Mouse (Mus musculus): Measurements from ENCODE around the gene Crisp3. TPM values are rescaled to one million over a fixed set of nuclear protein-coding genes. Genes with fewer than 3 reads are reported as not detected.
"Not testable (repeated sequence)": the region's sequence is repeated elsewhere in the genome, so short reads cannot be mapped to it uniquely, and the experiment has no call there.

Gene Crisp3
- polyA plus RNA-seq (2012; rRNA removed), result 0.16 TPM in 1 of 2 replicates, not detected in the other

- no peak for DNase-seq (ENCODE audit: low read depth)
Observed at GRCm38 (mm10) chr17:40242135-40242534, at the start of gene Crisp3. Gene Crisp3 (minus strand): TSS chr17:40242288.

- no peak for DNase-seq (ENCODE audit: low read depth)
Observed at GRCm38 (mm10) chr17:40285435-40285834, 43.3 kb upstream of the Crisp3 start.

- DNase-seq (ENCODE audit: low read depth), result no peak
Observed at GRCm38 (mm10) chr17:40275519-40275918, 33.4 kb upstream of the Crisp3 start.

- no peak for DNase-seq (ENCODE audit: low read depth)
Observed at GRCm38 (mm10) chr17:40274906-40275470, 32.9 kb upstream of the Crisp3 start.

- no peak for DNase-seq (ENCODE audit: low read depth)
Observed at GRCm38 (mm10) chr17:40252487-40252886, 10.4 kb upstream of the Crisp3 start.

- no peak for DNase-seq (ENCODE audit: low read depth)
Observed at GRCm38 (mm10) chr17:40208540-40208939, 33.5 kb downstream of the Crisp3 start, which contains the start of gene Pgk2. Gene Pgk2 (minus strand): TSS chr17:40208640.

- not testable (repeated sequence) for DNase-seq (ENCODE audit: low read depth)
Observed at GRCm38 (mm10) chr17:40201803-40202202, 40.3 kb downstream of the Crisp3 start.

GRCm38 (mm10) chr17:40190192-40190591 is 51.9 kb downstream of the Crisp3 start:
- not testable (repeated sequence) for DNase-seq (ENCODE audit: low read depth)

Other genes with a start within 250 kb of the Crisp3 start
- not detected in 2 replicates for gene AC192777.2, start 146.8 kb downstream of the Crisp3 start, polyA plus RNA-seq (2012; rRNA removed)
- gene Pgk2, start 33.6 kb downstream of the Crisp3 start, polyA plus RNA-seq (2012; rRNA removed), result 2.5 and 3.5 TPM in 2 replicates
- gene Crisp1, start 76.9 kb upstream of the Crisp3 start, polyA plus RNA-seq (2012; rRNA removed), result 1,772 and 3,313 TPM in 2 replicates

Data from gonadal fat pad, adult 2 months (tissue).